In genomic region chr6:120511212-120511611, GRCm38 (mm10) we compare ENCODE assay signal across 22 mouse cellular contexts. TPM values are rescaled to one million over a fixed set of nuclear protein-coding genes. Genes with fewer than 3 reads are reported as not detected.
DNase-seq lines count a peak whose midpoint lies in the region; ATAC-seq and TF ChIP-seq lines count a peak whose summit lies in the region.
"Had no signal": no experiment of that assay in that cellular context is flagged by ENCODE, and none has a peak within 500 bp of the region (broad histone marks: within the 10 kb centered on the region; RNA-seq: fewer than 3 reads in every experiment).

No protein-coding gene starts in this region.

- H3K9me3 ChIP-seq in megakaryocyte, embryonic 14.5 days: no peaks in the 10 kb centered on the region
- H3K9me3 ChIP-seq: embryonic facial prominence, embryonic 10.5 days; forebrain, embryonic 13.5 days; heart, embryonic 15.5 days; hindbrain, embryonic 13.5 days had no signal

- no peaks in the 10 kb centered on the region for H3K27me3 ChIP-seq in megakaryocyte, embryonic 14.5 days (replicated peaks)
- H3K27me3 ChIP-seq: forebrain, embryonic 13.5 days; heart, embryonic 15.5 days; hindbrain, embryonic 13.5 days had no signal

- H3K36me3 ChIP-seq in megakaryocyte, embryonic 14.5 days (replicated peaks; ENCODE audit: low read length): peaks cover 68% of the 10 kb centered on the region

- no peak for DNase-seq in layer of hippocampus, adult 2 months (ENCODE audit: low spot score in 2 of 2)
- DNase-seq in layer of hippocampus, adult 18-20 months (ENCODE audit: low spot score in 2 of 2): no peak
- DNase-seq in urinary bladder, postnatal 4 days (ENCODE audit: low spot score in 2 of 2): no peak
- no peak for DNase-seq in retina, embryonic 14.5 days (ENCODE audit: low spot score)
- DNase-seq: adrenal gland, adult 8-10 months; cerebellum, adult 11-12 months; cerebellum, adult 9-11 months; cerebellum, postnatal 36 days; forebrain, postnatal 0 days; gastrocnemius, postnatal 14 days; heart, adult 2 months; heart, postnatal 14 days had no signal

- TF ChIP-seq CTCF in layer of hippocampus, adult 2 months (conservative IDR thresholded peaks at IDR 0.05): no peak
- no peak for TF ChIP-seq CTCF in cortical plate, adult 2 months (IDR thresholded peaks at IDR 0.05; ENCODE audit: extremely low read depth, insufficient read depth, low read length)

- no peak for TF ChIP-seq POLR2A in cortical plate, adult 2 months (IDR thresholded peaks at IDR 0.05; ENCODE audit: extremely low read depth, insufficient read depth, low read length)

- no peak for ATAC-seq in megakaryocyte, adult 5-6 weeks (ENCODE audit: poor library complexity, severe bottlenecking)
- ATAC-seq: forebrain, embryonic 13.5 days; forebrain, postnatal 0 days; hindbrain, postnatal 0 days had no signal

- peak overlapping the region; percentile 68 for H3K27ac ChIP-seq in layer of hippocampus, adult 2 months
- 0 out of 2 replicates have a peak overlapping the region, but pooled peaks have one; percentile 14 for H3K27ac ChIP-seq in cortical plate, adult 2 months (ENCODE audit: insufficient read depth, low read length)
- H3K27ac ChIP-seq: embryonic facial prominence, embryonic 10.5 days; forebrain, embryonic 13.5 days; heart, adult 2 months; heart, embryonic 15.5 days; hindbrain, embryonic 13.5 days; hindbrain, postnatal 0 days had no signal

- H3K4me3 ChIP-seq in layer of hippocampus, adult 2 months: no peak overlapping the region
- peak overlapping the region; percentile 44 for H3K4me3 ChIP-seq in megakaryocyte, embryonic 14.5 days (replicated peaks)
- H3K4me3 ChIP-seq in cortical plate, adult 2 months (ENCODE audit: insufficient read depth, low read length): no peak overlapping the region
- H3K4me3 ChIP-seq: embryonic facial prominence, embryonic 10.5 days; forebrain, embryonic 13.5 days; heart, adult 2 months; heart, embryonic 15.5 days; hindbrain, embryonic 13.5 days had no signal

- peaks cover 73% of the 10 kb centered on the region for H3K4me1 ChIP-seq in megakaryocyte, embryonic 14.5 days
- peaks cover 10% of the 10 kb centered on the region for H3K4me1 ChIP-seq in cortical plate, adult 2 months (ENCODE audit: control insufficient read depth, insufficient read depth, low read length)
- H3K4me1 ChIP-seq: embryonic facial prominence, embryonic 10.5 days; forebrain, embryonic 13.5 days; heart, embryonic 15.5 days; hindbrain, embryonic 13.5 days had no signal

RNA-seq across cellular contexts. Expression of gene Tmem121b, which starts 17.6 kb away (rescaled TPM):
- 10 to 100 TPM; 38.2 to 38.6 TPM for total RNA-seq in layer of hippocampus, adult 2 months (2021)
- 10 to 100 TPM; 37.4 to 40.7 TPM for total RNA-seq in layer of hippocampus, adult 18-20 months (2021)
- polyA plus RNA-seq in megakaryocyte, embryonic 14.5 days (2012; ENCODE audit: insufficient read depth, low replicate concordance): 1.1 TPM in 1 of 2 replicates, not detected in the other
- 0.05 TPM in 1 of 2 replicates, not detected in the other for total RNA-seq in megakaryocyte, adult 5-6 weeks (2015)
- not detected in 2 replicates for total RNA-seq in megakaryocyte, adult 5-6 weeks (2017)
- polyA plus RNA-seq in cortical plate, adult 2 months (2012; rRNA removed): 39.3 and 40.5 TPM in 2 replicates
- total RNA-seq: gastrocnemius, adult 18-20 months; heart, adult 2 months; MEL had no signal
- polyA plus RNA-seq: heart, adult 2 months; heart, embryonic 15.5 days had no signal

RNA-seq across cellular contexts. Expression of gene Hdhd5, which starts 19.9 kb away (rescaled TPM):
- total RNA-seq in layer of hippocampus, adult 2 months (2021): 10 to 100 TPM; 32.3 to 40.2 TPM
- 10 to 100 TPM; 27.7 to 30.5 TPM for total RNA-seq in layer of hippocampus, adult 18-20 months (2021)
- 2.1 and 4.8 TPM in 2 replicates for polyA plus RNA-seq in megakaryocyte, embryonic 14.5 days (2012; ENCODE audit: insufficient read depth, low replicate concordance)
- total RNA-seq in megakaryocyte, adult 5-6 weeks (2015): 4.4 and 6.6 TPM in 2 replicates
- total RNA-seq in megakaryocyte, adult 5-6 weeks (2017): 9.4 and 11.0 TPM in 2 replicates
- 45.6 and 46.9 TPM in 2 replicates for polyA plus RNA-seq in cortical plate, adult 2 months (2012; rRNA removed)

RNA-seq across cellular contexts. Expression of gene Il17ra, which starts 48.2 kb away (rescaled TPM):
- total RNA-seq in layer of hippocampus, adult 2 months (2021): 1 to 10 TPM; 6.7 to 8.1 TPM
- total RNA-seq in layer of hippocampus, adult 18-20 months (2021): 1 to 10 TPM; 8.7 to 8.8 TPM
- polyA plus RNA-seq in megakaryocyte, embryonic 14.5 days (2012; ENCODE audit: insufficient read depth, low replicate concordance): 8.7 and 11.2 TPM in 2 replicates
- 93.8 and 108 TPM in 2 replicates for total RNA-seq in megakaryocyte, adult 5-6 weeks (2015)
- total RNA-seq in megakaryocyte, adult 5-6 weeks (2017): 76.6 and 79.8 TPM in 2 replicates
- 16.6 and 17.9 TPM in 2 replicates for polyA plus RNA-seq in cortical plate, adult 2 months (2012; rRNA removed)

Comparison
In these comparisons a context has a peak if more than half of its experiments do, and no peak if none do; other contexts are left out.
1. RNA of gene Tmem121b, which starts 17.6 kb away (total RNA-seq): 37.4 to 40.7 TPM in layer of hippocampus, adult 18-20 months and 38.2 to 38.6 TPM in layer of hippocampus, adult 2 months; 0.05 TPM in megakaryocyte, adult 5-6 weeks; every median in the first group is over 10 times any median in the second.
2. RNA of gene Il17ra, which starts 48.2 kb away (total RNA-seq): 76.6 to 108 TPM in megakaryocyte, adult 5-6 weeks; 8.7 to 8.8 TPM in layer of hippocampus, adult 18-20 months and 6.7 to 8.1 TPM in layer of hippocampus, adult 2 months; every median in the first group is over 4 times any median in the second.